Mouse (Mus musculus): ENCODE data around the gene Ociad1. TPM values are rescaled to one million over a fixed set of nuclear protein-coding genes. Genes with fewer than 3 reads are reported as not detected.

The Ociad1 gene
- polyA plus RNA-seq (2015; fragmentation: Nextera tagmentation; extraction: Ambion mirVana), result 216 and 225 TPM in 2 replicates

- peak within 1 kb of the TSS; percentile 93 for H3K27ac ChIP-seq
- no peaks in the 10 kb centered on the region for H3K27me3 ChIP-seq
- peak; percentile 97 for ATAC-seq (ENCODE audit: insufficient number of reproducible peaks, insufficient read depth, low FRiP score, low TSS enrichment, low read depth)
- peak within 1 kb of the TSS; percentile 66 for H3K4me2 ChIP-seq
- no peaks in the 10 kb centered on the region for H3K9me3 ChIP-seq
- H3K36me3 ChIP-seq, result peaks cover 18% of the 10 kb centered on the region
- H3K4me3 ChIP-seq, result peak within 1 kb of the TSS; percentile 94
- H3K4me1 ChIP-seq, result peaks cover 12% of the 10 kb centered on the region
- peak within 1 kb of the TSS; percentile 91 for H3K9ac ChIP-seq
- under 1% methylated on average over 58 of the region's 58 CpGs for WGBS
Observed at GRCm38 (mm10) chr5:73292502-73293457, at the start of gene Ociad1. Gene Ociad1, plus strand, starts transcription at chr5:73292784.

GRCm38 (mm10) chr5:73244403-73244802 lies 48.2 kb upstream of the Ociad1 start:
- whole genome bisulfite sequencing, result 74% methylated on average over 13 of the region's 13 CpGs
- no peak overlapping the region for H3K27ac ChIP-seq
- H3K9me3 ChIP-seq, result no peaks in the 10 kb centered on the region
- peaks cover 16% of the 10 kb centered on the region for H3K4me1 ChIP-seq
- no peaks in the 10 kb centered on the region for H3K27me3 ChIP-seq
- H3K4me2 ChIP-seq, result no peak overlapping the region
- no peaks in the 10 kb centered on the region for H3K36me3 ChIP-seq
- ATAC-seq (ENCODE audit: insufficient number of reproducible peaks, insufficient read depth, low FRiP score, low TSS enrichment, low read depth), result no peak
- no peak overlapping the region for H3K4me3 ChIP-seq
- H3K9ac ChIP-seq, result no peak overlapping the region

GRCm38 (mm10) chr5:73246414-73246813 lies 46.2 kb upstream of the Ociad1 start:
- ATAC-seq (ENCODE audit: insufficient number of reproducible peaks, insufficient read depth, low FRiP score, low TSS enrichment, low read depth), result no peak
- Histone ChIP-seq H3K36me3 (no peaks in the 10 kb centered on the region), H3K4me2 (no peak overlapping the region), H3K4me1 (peaks cover 12% of the 10 kb centered on the region), H3K27me3 (no peaks in the 10 kb centered on the region), H3K9me3 (no peaks in the 10 kb centered on the region), H3K27ac (no peak overlapping the region), H3K9ac (no peak overlapping the region), H3K4me3 (no peak overlapping the region)
- WGBS, result 83% methylated on average over 6 of the region's 6 CpGs

GRCm38 (mm10) chr5:73248211-73248610 lies 44.4 kb upstream of the Ociad1 start:
- 57% methylated on average over 8 of the region's 8 CpGs for WGBS
- no peaks in the 10 kb centered on the region for H3K9me3 ChIP-seq
- ATAC-seq (ENCODE audit: insufficient number of reproducible peaks, insufficient read depth, low FRiP score, low TSS enrichment, low read depth), result no peak
- H3K4me3 ChIP-seq, result no peak overlapping the region
- no peaks in the 10 kb centered on the region for H3K36me3 ChIP-seq
- H3K27me3 ChIP-seq, result no peaks in the 10 kb centered on the region
- H3K27ac ChIP-seq, result no peak overlapping the region
- H3K4me1 ChIP-seq, result peaks cover 6% of the 10 kb centered on the region; the same call in 1 of the 2 replicates
- no peak overlapping the region for H3K9ac ChIP-seq
- H3K4me2 ChIP-seq, result no peak overlapping the region

- H3K27me3 ChIP-seq, result no peaks in the 10 kb centered on the region
- no peak overlapping the region for H3K4me3 ChIP-seq
- H3K27ac ChIP-seq, result no peak overlapping the region
- H3K4me1 ChIP-seq, result peaks cover 10% of the 10 kb centered on the region
- no peak overlapping the region for H3K9ac ChIP-seq
- H3K36me3 ChIP-seq, result no peaks in the 10 kb centered on the region
- H3K9me3 ChIP-seq, result no peaks in the 10 kb centered on the region
- H3K4me2 ChIP-seq, result no peak overlapping the region
- ATAC-seq (ENCODE audit: insufficient number of reproducible peaks, insufficient read depth, low FRiP score, low TSS enrichment, low read depth), result no peak
- 95% methylated on average over 4 of the region's 4 CpGs for WGBS
Observed at GRCm38 (mm10) chr5:73249341-73249740, 43.2 kb upstream of the Ociad1 start.

- Histone ChIP-seq H3K9ac (no peak overlapping the region), H3K4me1 (peaks cover 11% of the 10 kb centered on the region), H3K27ac (no peak overlapping the region), H3K36me3 (no peaks in the 10 kb centered on the region), H3K27me3 (no peaks in the 10 kb centered on the region), H3K4me2 (no peak overlapping the region), H3K9me3 (no peaks in the 10 kb centered on the region), H3K4me3 (no peak overlapping the region)
- ATAC-seq (ENCODE audit: insufficient number of reproducible peaks, insufficient read depth, low FRiP score, low TSS enrichment, low read depth), result no peak
Observed at GRCm38 (mm10) chr5:73252739-73253138, 39.8 kb upstream of the Ociad1 start.

- peak overlapping the region; percentile 93 for H3K4me3 ChIP-seq
- 0 out of 2 replicates have a peak overlapping the region, but pooled peaks have one; percentile 90 for H3K9ac ChIP-seq
- 44% methylated on average over 5 of the region's 5 CpGs for WGBS
- H3K9me3 ChIP-seq, result no peaks in the 10 kb centered on the region
- H3K4me1 ChIP-seq, result peaks cover 11% of the 10 kb centered on the region
- ATAC-seq (ENCODE audit: insufficient number of reproducible peaks, insufficient read depth, low FRiP score, low TSS enrichment, low read depth), result no peak
- 0 out of 2 replicates have a peak overlapping the region, but pooled peaks have one; percentile 97 for H3K27ac ChIP-seq
- H3K36me3 ChIP-seq, result no peaks in the 10 kb centered on the region
- H3K27me3 ChIP-seq, result no peaks in the 10 kb centered on the region; the same call in 1 of the 2 replicates
- peak overlapping the region; percentile 64 for H3K4me2 ChIP-seq
Observed at GRCm38 (mm10) chr5:73254660-73255059, 37.9 kb upstream of the Ociad1 start.

- peak; percentile 43 for ATAC-seq (ENCODE audit: insufficient number of reproducible peaks, insufficient read depth, low FRiP score, low TSS enrichment, low read depth)
- no peaks in the 10 kb centered on the region; the same call in 1 of the 2 replicates for H3K27me3 ChIP-seq
- peaks cover 11% of the 10 kb centered on the region for H3K4me1 ChIP-seq
- peak overlapping the region; percentile 93 for H3K4me3 ChIP-seq
- WGBS, result under 1% methylated on average over 105 of the region's 129 CpGs
- peak overlapping the region; percentile 90 for H3K9ac ChIP-seq
- peak overlapping the region; percentile 64 for H3K4me2 ChIP-seq
- H3K9me3 ChIP-seq, result no peaks in the 10 kb centered on the region
- H3K36me3 ChIP-seq, result no peaks in the 10 kb centered on the region
- peak overlapping the region; percentile 97 for H3K27ac ChIP-seq
Observed at GRCm38 (mm10) chr5:73255321-73256251, 37.0 kb upstream of the Ociad1 start.

- peak within 1 kb of the TSS; percentile 71 for H3K4me2 ChIP-seq
- ATAC-seq (ENCODE audit: insufficient number of reproducible peaks, insufficient read depth, low FRiP score, low TSS enrichment, low read depth), result peak; percentile 99
- H3K27ac ChIP-seq, result peak within 1 kb of the TSS; percentile 97
- peaks cover 11% of the 10 kb centered on the region for H3K4me1 ChIP-seq
- no peaks in the 10 kb centered on the region; the same call in 1 of the 2 replicates for H3K27me3 ChIP-seq
- H3K4me3 ChIP-seq, result peak within 1 kb of the TSS; percentile 93
- no peaks in the 10 kb centered on the region for H3K36me3 ChIP-seq
- no peaks in the 10 kb centered on the region for H3K9me3 ChIP-seq
- peak within 1 kb of the TSS; percentile 90 for H3K9ac ChIP-seq
- under 1% methylated on average over 44 of the region's 44 CpGs for WGBS
Observed at GRCm38 (mm10) chr5:73256352-73257065, 36.1 kb upstream of the Ociad1 start, which contains the start of gene Fryl. Gene Fryl, minus strand, starts transcription at chr5:73256619.

- Histone ChIP-seq H3K4me2 (peak overlapping the region; percentile 71), H3K27ac (0 out of 2 replicates have a peak overlapping the region, but pooled peaks have one; percentile 51), H3K9ac (peak overlapping the region; percentile 64), H3K4me1 (peaks cover 11% of the 10 kb centered on the region), H3K27me3 (no peaks in the 10 kb centered on the region; the same call in 1 of the 2 replicates), H3K36me3 (no peaks in the 10 kb centered on the region), H3K9me3 (no peaks in the 10 kb centered on the region), H3K4me3 (peak overlapping the region; percentile 93)
- WGBS, result 4% methylated on average over 11 of the region's 11 CpGs
- ATAC-seq (ENCODE audit: insufficient number of reproducible peaks, insufficient read depth, low FRiP score, low TSS enrichment, low read depth), result no peak
Observed at GRCm38 (mm10) chr5:73257096-73257495, 35.5 kb upstream of the Ociad1 start.

Data from embryonic facial prominence, embryonic 13.5 days (tissue).